Mouse (Mus musculus) CD4-positive, CD25-positive, alpha-beta regulatory T cell, adult 4 months (primary cell): ENCODE data around the gene H2-M5. TPM values are rescaled to one million over a fixed set of nuclear protein-coding genes. Genes with fewer than 3 reads are reported as not detected.
"Not testable (repeated sequence)": the region's sequence is repeated elsewhere in the genome, so short reads cannot be mapped to it uniquely, and the experiment has no call there.

Experiments
- ATAC-seq: one replicate; pipeline ENCODE4 v1.8.0; 2017
- polyA plus RNA-seq, 2 experiments: library from polyadenylated mRNA; unstranded; fragments of 100-300 nt; shearing (Covaris generic); gene quantifications; one replicate each; pipeline ENCODE4 v1.2.1; 2017

Gene H2-M5
- not detected for polyA plus RNA-seq

- ATAC-seq, result no peak
Measured at GRCm38 (mm10) chr17:36989437-36989836, at the start of gene H2-M5. Gene H2-M5, minus strand, starts transcription at chr17:36989537.

GRCm38 (mm10) chr17:37029162-37029561 lies 39.8 kb upstream of the H2-M5 start:
- no peak for ATAC-seq

GRCm38 (mm10) chr17:37028683-37029120 lies 39.4 kb upstream of the H2-M5 start:
- ATAC-seq, result peak; percentile 99

- no peak for ATAC-seq
Measured at GRCm38 (mm10) chr17:37028212-37028611, 38.9 kb upstream of the H2-M5 start.

GRCm38 (mm10) chr17:37027486-37027885 lies 38.1 kb upstream of the H2-M5 start:
- ATAC-seq, result no peak

- no peak for ATAC-seq
Measured at GRCm38 (mm10) chr17:37026425-37026824, 37.1 kb upstream of the H2-M5 start.

- ATAC-seq, result no peak
Measured at GRCm38 (mm10) chr17:37022628-37023576, 33.6 kb upstream of the H2-M5 start, which contains the start of gene Mog. Gene Mog, minus strand, starts transcription at chr17:37023398.

GRCm38 (mm10) chr17:37019242-37019641 lies 29.9 kb upstream of the H2-M5 start:
- not testable (repeated sequence) for ATAC-seq

GRCm38 (mm10) chr17:37018328-37018727 lies 29.0 kb upstream of the H2-M5 start:
- ATAC-seq, result no peak

GRCm38 (mm10) chr17:37016333-37016732 lies 27.0 kb upstream of the H2-M5 start:
- no peak for ATAC-seq

GRCm38 (mm10) chr17:37012141-37012540 lies 22.8 kb upstream of the H2-M5 start:
- ATAC-seq, result no peak

GRCm38 (mm10) chr17:37011719-37012118 lies 22.4 kb upstream of the H2-M5 start:
- ATAC-seq, result no peak

GRCm38 (mm10) chr17:37009460-37010042 lies 20.2 kb upstream of the H2-M5 start:
- peak; percentile 37 for ATAC-seq

- ATAC-seq, result no peak
Measured at GRCm38 (mm10) chr17:37008161-37008560, 18.8 kb upstream of the H2-M5 start.

- no peak for ATAC-seq
Measured at GRCm38 (mm10) chr17:37003366-37003765, 14.0 kb upstream of the H2-M5 start.

GRCm38 (mm10) chr17:37002364-37003330 lies 13.3 kb upstream of the H2-M5 start:
- ATAC-seq, result no peak

GRCm38 (mm10) chr17:37000863-37001262 lies 11.5 kb upstream of the H2-M5 start, which contains the start of gene Zfp57:
Gene Zfp57, plus strand, starts transcription at chr17:37001163.
- ATAC-seq, result no peak

- ATAC-seq, result no peak
Measured at GRCm38 (mm10) chr17:36998477-36998876, 9.1 kb upstream of the H2-M5 start.

- no peak for ATAC-seq
Measured at GRCm38 (mm10) chr17:36997033-36997735, 7.8 kb upstream of the H2-M5 start.

- ATAC-seq, result no peak
Measured at GRCm38 (mm10) chr17:36995448-36995847, 6.1 kb upstream of the H2-M5 start.

- ATAC-seq, result no peak
Measured at GRCm38 (mm10) chr17:36994528-36994927, 5.2 kb upstream of the H2-M5 start.
